Mouse (Mus musculus): ENCODE data around the gene Itpr3.

The Itpr3 gene

GRCm38 (mm10) chr17:27071630-27072029 lies 14.5 kb downstream of the Itpr3 start:
- DNase-seq (ENCODE audit: low spot score in 2 of 2): peak in 1 of 2 experiments; percentile 67

- DNase-seq (ENCODE audit: low spot score in 2 of 2): no peak
Measured at GRCm38 (mm10) chr17:27072363-27072762, 15.3 kb downstream of the Itpr3 start.

GRCm38 (mm10) chr17:27073126-27073525 lies 16.0 kb downstream of the Itpr3 start:
- no peak for DNase-seq (ENCODE audit: low spot score in 2 of 2)

DNA sequence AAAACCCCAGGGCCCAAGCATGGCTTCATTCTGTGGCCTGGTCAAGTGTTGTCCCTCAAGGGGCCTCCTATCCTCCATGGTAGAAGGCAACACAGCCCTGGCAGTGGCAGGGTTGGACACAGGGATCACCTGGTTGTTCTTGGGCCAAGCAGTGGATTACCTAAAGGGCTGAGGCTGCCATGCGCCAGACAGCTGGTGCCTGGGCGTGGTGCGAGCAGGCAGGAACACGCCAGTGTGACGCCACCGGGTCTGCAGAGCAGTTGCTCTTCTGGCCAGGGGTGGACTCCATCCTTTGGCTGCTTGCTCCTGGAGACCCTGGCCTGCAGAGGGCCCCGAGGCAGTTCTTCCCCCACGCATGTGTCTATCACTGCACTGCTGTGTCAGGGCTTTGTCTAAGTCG lies 16.7 kb downstream of the Itpr3 start:
- DNase-seq (ENCODE audit: low spot score in 2 of 2): no peak

GRCm38 (mm10) chr17:27074236-27074635 lies 17.1 kb downstream of the Itpr3 start:
- DNase-seq (ENCODE audit: low spot score in 2 of 2): no peak

GRCm38 (mm10) chr17:27074849-27075745 lies 18.0 kb downstream of the Itpr3 start:
- DNase-seq (ENCODE audit: low spot score in 2 of 2): no peak

DNA sequence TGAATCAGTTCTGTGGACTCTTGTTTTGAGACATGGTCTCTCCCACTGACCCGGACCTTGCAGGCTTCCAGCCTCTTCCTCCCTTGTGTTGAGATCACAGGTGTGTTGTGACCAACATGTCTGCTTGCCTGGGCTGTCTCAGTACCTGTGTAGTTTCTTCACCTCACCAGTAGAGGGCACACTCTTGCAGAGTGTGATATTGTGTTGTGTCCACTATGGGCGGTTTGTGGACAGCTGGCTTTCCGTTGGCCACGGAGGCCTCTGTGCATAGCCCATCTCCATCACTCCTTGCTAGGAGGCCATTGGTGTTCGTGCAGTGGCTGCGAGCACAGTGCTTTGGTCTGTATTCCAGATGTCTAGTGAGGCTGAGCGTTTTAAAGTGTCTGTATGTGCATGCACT lies 20.0 kb downstream of the Itpr3 start:
- no peak for DNase-seq (ENCODE audit: low spot score in 2 of 2)

- no peak for DNase-seq (ENCODE audit: low spot score in 2 of 2)
Measured at GRCm38 (mm10) chr17:27077920-27078319, 20.8 kb downstream of the Itpr3 start.

GRCm38 (mm10) chr17:27078499-27078898 lies 21.4 kb downstream of the Itpr3 start:
- no peak for DNase-seq (ENCODE audit: low spot score in 2 of 2)

GRCm38 (mm10) chr17:27081868-27082267 lies 24.8 kb downstream of the Itpr3 start:
- no peak for DNase-seq (ENCODE audit: low spot score in 2 of 2)

GRCm38 (mm10) chr17:27082796-27083195 lies 25.7 kb downstream of the Itpr3 start:
- no peak for DNase-seq (ENCODE audit: low spot score in 2 of 2)

GRCm38 (mm10) chr17:27083601-27084000 lies 26.5 kb downstream of the Itpr3 start:
- DNase-seq (ENCODE audit: low spot score in 2 of 2): no peak

DNA sequence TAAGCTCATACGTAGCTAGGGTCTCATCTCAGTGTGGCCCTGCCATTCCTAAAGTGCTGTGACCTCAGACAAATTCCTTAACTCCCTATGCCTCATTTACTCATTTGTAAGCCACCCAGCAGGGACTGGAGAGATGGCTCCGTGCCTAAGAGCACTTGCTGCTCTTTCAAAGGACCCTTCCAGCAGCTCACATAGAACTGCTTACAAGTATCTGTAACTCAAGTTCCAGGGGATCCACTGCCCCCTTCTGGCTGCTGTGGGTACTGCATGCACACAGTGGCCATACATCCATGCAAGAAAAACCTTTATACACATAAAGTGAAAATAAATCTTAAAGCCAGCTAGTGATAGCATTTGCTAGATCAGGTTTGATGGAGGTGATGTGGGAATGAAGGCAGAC lies 28.6 kb downstream of the Itpr3 start:
- peak; percentile 64 to 80 for DNase-seq (ENCODE audit: low spot score in 2 of 2)

GRCm38 (mm10) chr17:27087426-27087825 lies 30.3 kb downstream of the Itpr3 start:
- peak; percentile 22 to 68 for DNase-seq (ENCODE audit: low spot score in 2 of 2)

- DNase-seq (ENCODE audit: low spot score in 2 of 2): no peak
Measured at GRCm38 (mm10) chr17:27090068-27090467, 33.0 kb downstream of the Itpr3 start.

DNA sequence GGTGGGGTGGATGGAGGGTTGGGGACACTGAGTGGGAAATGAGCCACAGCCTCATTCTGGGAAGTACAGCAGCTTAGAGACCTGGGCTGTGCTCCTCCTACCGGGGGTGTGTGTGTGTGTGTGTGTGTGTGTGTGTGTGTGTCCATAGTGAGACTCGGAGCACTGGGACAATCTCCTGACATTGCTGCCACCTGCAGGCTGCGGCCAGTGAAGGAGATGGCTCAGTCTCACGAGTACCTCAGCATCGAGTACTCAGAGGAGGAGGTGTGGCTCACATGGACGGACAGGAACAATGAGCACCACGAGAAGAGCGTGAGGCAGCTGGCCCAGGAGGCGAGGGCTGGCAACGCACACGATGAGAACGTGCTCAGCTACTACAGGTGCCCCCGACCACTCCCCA lies 38.6 kb downstream of the Itpr3 start:
- no peak for DNase-seq (ENCODE audit: low spot score in 2 of 2)

- DNase-seq (ENCODE audit: low spot score in 2 of 2): no peak
Measured at GRCm38 (mm10) chr17:27101675-27102074, 44.6 kb downstream of the Itpr3 start.

- no peak for DNase-seq (ENCODE audit: low spot score in 2 of 2)
Measured at GRCm38 (mm10) chr17:27105698-27106470, 48.8 kb downstream of the Itpr3 start.

DNA sequence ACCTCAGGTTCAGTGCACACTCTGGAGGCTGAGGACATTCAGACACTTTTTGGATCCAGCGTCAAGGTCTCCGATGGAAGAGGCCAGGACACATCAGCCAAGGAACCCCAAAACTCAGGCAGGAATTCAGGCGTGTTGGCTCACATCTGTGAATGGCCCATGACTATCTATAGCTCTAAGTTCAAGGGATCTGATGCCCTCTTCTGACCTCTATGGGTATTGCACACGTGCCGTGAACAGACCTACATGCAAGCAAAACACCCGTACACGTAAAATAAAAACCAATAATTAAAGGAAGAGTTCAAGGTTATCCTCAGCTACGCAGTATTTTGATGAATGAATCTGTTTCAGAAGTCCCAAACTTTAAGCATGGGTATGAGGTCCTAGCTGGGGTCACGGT lies 49.6 kb downstream of the Itpr3 start:
- peak in 1 of 2 experiments; percentile 38 for DNase-seq (ENCODE audit: low spot score in 2 of 2)

- DNase-seq (ENCODE audit: low spot score in 2 of 2): no peak
Measured at GRCm38 (mm10) chr17:27107936-27108335, 50.8 kb downstream of the Itpr3 start.

DNA sequence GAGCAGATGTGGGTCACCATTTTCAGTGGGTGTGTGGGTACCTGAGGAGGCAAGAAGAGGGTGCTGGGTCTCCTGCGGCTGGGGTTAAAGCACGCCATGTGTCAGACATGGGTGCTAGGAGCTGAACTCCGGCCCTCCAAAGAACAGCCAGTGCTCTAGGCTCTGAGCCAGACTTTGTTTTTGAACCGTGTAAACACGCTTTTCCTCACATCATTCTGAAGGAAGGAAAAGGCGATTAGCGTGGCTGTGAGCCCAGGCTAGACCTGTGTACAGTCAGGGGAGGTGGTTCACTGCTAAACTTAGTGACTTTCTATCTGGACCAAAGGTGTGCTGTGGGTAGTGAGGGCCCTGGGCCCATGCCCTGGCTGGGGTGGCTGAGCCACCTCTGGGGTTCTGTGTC lies 53.0 kb downstream of the Itpr3 start:
- DNase-seq (ENCODE audit: low spot score in 2 of 2): no peak

DNA sequence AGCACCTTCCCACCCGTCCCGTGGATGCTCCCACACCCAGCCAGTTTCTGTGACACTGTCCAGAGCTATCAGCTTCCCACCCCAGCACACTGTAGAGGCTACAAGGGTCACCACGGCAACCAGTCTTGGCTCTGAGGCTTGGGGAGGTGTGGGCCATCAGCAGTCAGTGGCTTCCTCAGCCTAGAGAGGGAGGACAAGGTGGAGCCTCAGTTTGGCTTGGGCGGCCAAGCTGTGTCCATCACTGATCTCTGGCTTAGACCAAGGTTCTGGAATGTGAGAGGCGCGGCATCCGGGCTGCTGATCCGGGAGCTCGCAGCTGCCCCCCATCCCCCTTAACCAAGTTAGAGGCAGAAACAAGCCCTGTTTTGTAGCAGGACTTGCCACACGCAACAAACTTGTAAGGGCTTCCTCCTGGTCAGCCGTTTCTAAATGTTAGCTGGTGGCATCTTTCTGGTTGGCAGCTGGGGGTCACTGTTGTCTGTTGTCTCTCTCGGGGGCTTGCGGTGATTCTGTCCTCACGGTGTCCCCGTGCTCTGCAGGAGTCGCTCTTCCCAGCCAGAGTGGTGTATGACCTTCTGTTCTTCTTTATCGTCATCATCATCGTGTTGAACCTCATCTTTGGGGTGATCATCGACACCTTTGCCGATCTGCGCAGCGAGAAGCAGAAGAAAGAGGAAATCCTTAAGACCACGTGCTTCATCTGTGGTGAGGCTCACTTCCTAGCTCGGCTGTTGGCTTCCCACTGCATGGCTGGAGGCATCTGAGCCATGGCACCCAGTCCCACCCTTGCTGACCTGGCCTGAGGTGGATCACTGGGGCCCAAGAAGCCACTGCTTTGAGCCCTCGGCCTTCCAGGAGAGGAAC lies 61.8 kb downstream of the Itpr3 start:
- no peak for DNase-seq (ENCODE audit: low spot score in 2 of 2)
